Mouse (Mus musculus) neural tube, embryonic 12.5 days (tissue): ENCODE results near the gene Eno4. TPM values are rescaled to one million over a fixed set of nuclear protein-coding genes. Genes with fewer than 3 reads are reported as not detected.
"Not testable (repeated sequence)": the region's sequence is repeated elsewhere in the genome, so short reads cannot be mapped to it uniquely, and the experiment has no call there.

ENCODE experiments used
- ATAC-seq: fragments of 200-750 bp; cut with Nextera tagmentation; 2 replicates; pipeline ENCODE4 v1.8.0; 2017; ENCODE audit warnings: low read depth, mild to moderate bottlenecking, moderate TSS enrichment, moderate library complexity; ENCODE audit not compliant: low FRiP score
- H3K27ac ChIP-seq: fragments of 300-500 bp; sonication (generic); 2 replicates; pipeline ENCODE4 v1.5.1; 2016
- H3K27me3 ChIP-seq: fragments of 300-500 bp; sonication (generic); replicated peaks from 2 replicates; pipeline ENCODE4 v1.6.1; 2016; ENCODE audit warnings: mild to moderate bottlenecking
- H3K36me3 ChIP-seq: fragments of 300-500 bp; sonication (generic); 2 replicates; pipeline ENCODE4 v1.6.1; 2016; ENCODE audit warnings: mild to moderate bottlenecking
- H3K4me1 ChIP-seq: fragments of 300-500 bp; sonication (generic); 2 replicates; pipeline ENCODE4 v1.6.1; 2016
- H3K4me2 ChIP-seq: fragments of 300-500 bp; sonication (generic); replicated peaks from 2 replicates; pipeline ENCODE4 v1.6.1; 2016; ENCODE audit warnings: mild to moderate bottlenecking
- H3K4me3 ChIP-seq: fragments of 300-500 bp; sonication (generic); 2 replicates; pipeline ENCODE4 v1.5.1; 2016
- H3K9ac ChIP-seq: fragments of 300-500 bp; sonication (generic); 2 replicates; pipeline ENCODE4 v1.6.1; 2016; ENCODE audit warnings: mild to moderate bottlenecking
- H3K9me3 ChIP-seq: fragments of 300-500 bp; sonication (generic); 2 replicates; pipeline ENCODE4 v1.6.1; 2016; ENCODE audit warnings: mild to moderate bottlenecking
- WGBS: fragments of 180-500 bp; shearing (Covaris S2); methylation state at CpG from one replicate; pipeline ENCODE4 v1.1.7; 2016; 5-methylcytosine and 5-hydroxymethylcytosine counted together
- polyA plus RNA-seq: library from polyadenylated mRNA; unstranded; fragments of >200 nt; fragmentation: Nextera tagmentation; extraction: Ambion mirVana; gene quantifications from 2 replicates; pipeline ENCODE4 v1.2.1, GENCODE M21; 2016

Eno4 gene
- 0.41 and 0.55 TPM in 2 replicates for polyA plus RNA-seq

GRCm38 (mm10) chr19:58942841-58943828 is at the start of gene Eno4, which contains the start of gene Hspa12a:
Gene Eno4, plus strand, starts transcription at chr19:58943425.
Gene Hspa12a, minus strand, starts transcription at chr19:58943654.
- peak within 1 kb of the TSS; percentile 92 for H3K4me2 ChIP-seq
- no peaks in the 10 kb centered on the region for H3K36me3 ChIP-seq
- H3K9me3 ChIP-seq, result no peaks in the 10 kb centered on the region
- peak; percentile 97 for ATAC-seq
- peaks cover 13% of the 10 kb centered on the region; the same call in 1 of the 2 replicates for H3K27me3 ChIP-seq
- H3K27ac ChIP-seq, result peak within 1 kb of the TSS; percentile 37; the same call in 1 of the 2 replicates
- peaks cover 10% of the 10 kb centered on the region for H3K4me1 ChIP-seq
- peak within 1 kb of the TSS; percentile 63 for H3K4me3 ChIP-seq
- WGBS, result under 1% methylated on average over 65 of the region's 65 CpGs
- peak within 1 kb of the TSS; percentile 76 for H3K9ac ChIP-seq

GRCm38 (mm10) chr19:58896216-58896615 is 47.0 kb upstream of the Eno4 start:
- H3K9ac ChIP-seq, result no peak overlapping the region
- 70% methylated on average over 2 of the region's 3 CpGs for WGBS
- H3K36me3 ChIP-seq, result no peaks in the 10 kb centered on the region
- H3K4me3 ChIP-seq, result no peak overlapping the region
- no peaks in the 10 kb centered on the region for H3K27me3 ChIP-seq
- H3K27ac ChIP-seq, result no peak overlapping the region
- no peak for ATAC-seq
- no peaks in the 10 kb centered on the region for H3K4me1 ChIP-seq
- no peak overlapping the region for H3K4me2 ChIP-seq
- no peaks in the 10 kb centered on the region for H3K9me3 ChIP-seq

- not testable (repeated sequence) for H3K9me3 ChIP-seq, H3K4me2 ChIP-seq, H3K27me3 ChIP-seq, H3K4me1 ChIP-seq, H3K4me3 ChIP-seq, H3K27ac ChIP-seq, ATAC-seq, H3K36me3 ChIP-seq, H3K9ac ChIP-seq
- 90% methylated on average over 10 of the region's 10 CpGs for WGBS
Measured at GRCm38 (mm10) chr19:58900471-58900870, 42.8 kb upstream of the Eno4 start.

GRCm38 (mm10) chr19:58903079-58903898 is 39.9 kb upstream of the Eno4 start:
- no peak overlapping the region for H3K9ac ChIP-seq
- H3K36me3 ChIP-seq, result no peaks in the 10 kb centered on the region
- no peaks in the 10 kb centered on the region for H3K4me1 ChIP-seq
- H3K4me2 ChIP-seq, result peak overlapping the region; percentile 52
- no peaks in the 10 kb centered on the region for H3K9me3 ChIP-seq
- H3K27me3 ChIP-seq, result 0 out of 2 replicates have a peak, but pooled peaks cover 4% of the 10 kb centered on the region
- WGBS, result 62% methylated on average over 7 of the region's 7 CpGs
- ATAC-seq, result 0 out of 2 replicates have a peak, but pooled peaks have one; percentile 13
- H3K27ac ChIP-seq, result no peak overlapping the region
- no peak overlapping the region for H3K4me3 ChIP-seq

- ATAC-seq, result peak; percentile 44; the same call in 1 of the 2 replicates
- Histone ChIP-seq H3K27ac (no peak overlapping the region), H3K4me3 (no peak overlapping the region; the same call in 1 of the 2 replicates), H3K9me3 (no peaks in the 10 kb centered on the region), H3K36me3 (no peaks in the 10 kb centered on the region), H3K4me1 (no peaks in the 10 kb centered on the region), H3K4me2 (peak overlapping the region; percentile 52), H3K9ac (no peak overlapping the region), H3K27me3 (0 out of 2 replicates have a peak, but pooled peaks cover 4% of the 10 kb centered on the region)
- 2% methylated on average over 11 of the region's 11 CpGs for whole genome bisulfite sequencing
Measured at GRCm38 (mm10) chr19:58903899-58904327, 39.3 kb upstream of the Eno4 start.

GRCm38 (mm10) chr19:58906685-58907084 is 36.5 kb upstream of the Eno4 start:
- H3K4me2 ChIP-seq, result no peak overlapping the region
- H3K9ac ChIP-seq, result no peak overlapping the region
- ATAC-seq, result no peak
- H3K27me3 ChIP-seq, result 0 out of 2 replicates have a peak, but pooled peaks cover 4% of the 10 kb centered on the region
- H3K36me3 ChIP-seq, result no peaks in the 10 kb centered on the region
- no peaks in the 10 kb centered on the region for H3K9me3 ChIP-seq
- no peak overlapping the region for H3K4me3 ChIP-seq
- H3K4me1 ChIP-seq, result no peaks in the 10 kb centered on the region
- 51% methylated on average over 9 of the region's 9 CpGs for WGBS
- no peak overlapping the region for H3K27ac ChIP-seq

GRCm38 (mm10) chr19:58908018-58908417 is 35.2 kb upstream of the Eno4 start:
- Histone ChIP-seq H3K36me3 (no peaks in the 10 kb centered on the region), H3K4me1 (no peaks in the 10 kb centered on the region), H3K4me2 (no peak overlapping the region), H3K9me3 (no peaks in the 10 kb centered on the region), H3K27me3 (peaks cover 9% of the 10 kb centered on the region), H3K4me3 (no peak overlapping the region), H3K27ac (no peak overlapping the region), H3K9ac (no peak overlapping the region)
- WGBS, result 87% methylated on average over 10 of the region's 10 CpGs
- no peak for ATAC-seq

- Histone ChIP-seq H3K9me3 (no peaks in the 10 kb centered on the region), H3K27me3 (peaks cover 21% of the 10 kb centered on the region), H3K9ac (peak overlapping the region; percentile 51; the same call in 1 of the 2 replicates), H3K4me3 (peak overlapping the region; percentile 39), H3K4me1 (no peaks in the 10 kb centered on the region), H3K36me3 (no peaks in the 10 kb centered on the region), H3K4me2 (peak overlapping the region; percentile 66), H3K27ac (no peak overlapping the region)
- peak; percentile 65; the same call in 1 of the 2 replicates for ATAC-seq
- 2% methylated on average over 11 of the region's 11 CpGs for WGBS
Measured at GRCm38 (mm10) chr19:58910941-58911368, 32.3 kb upstream of the Eno4 start.

- 12% methylated on average over 9 of the region's 9 CpGs for WGBS
- peak; percentile 29; the same call in 1 of the 2 replicates for ATAC-seq
- no peaks in the 10 kb centered on the region for H3K9me3 ChIP-seq
- peak overlapping the region; percentile 51; the same call in 1 of the 2 replicates for H3K9ac ChIP-seq
- H3K4me1 ChIP-seq, result no peaks in the 10 kb centered on the region
- no peaks in the 10 kb centered on the region for H3K36me3 ChIP-seq
- peaks cover 24% of the 10 kb centered on the region for H3K27me3 ChIP-seq
- H3K27ac ChIP-seq, result no peak overlapping the region
- peak overlapping the region; percentile 66 for H3K4me2 ChIP-seq
- peak overlapping the region; percentile 39 for H3K4me3 ChIP-seq
Measured at GRCm38 (mm10) chr19:58911386-58911785, 31.8 kb upstream of the Eno4 start.

GRCm38 (mm10) chr19:58913301-58913700 is 29.9 kb upstream of the Eno4 start:
- H3K4me1 ChIP-seq, result no peaks in the 10 kb centered on the region
- H3K9ac ChIP-seq, result no peak overlapping the region
- no peaks in the 10 kb centered on the region for H3K9me3 ChIP-seq
- no peak overlapping the region for H3K4me2 ChIP-seq
- no peaks in the 10 kb centered on the region for H3K36me3 ChIP-seq
- ATAC-seq, result no peak
- WGBS, result 88% methylated on average over 6 of the region's 6 CpGs
- no peak overlapping the region for H3K4me3 ChIP-seq
- H3K27ac ChIP-seq, result no peak overlapping the region
- H3K27me3 ChIP-seq, result peaks cover 24% of the 10 kb centered on the region

- no peaks in the 10 kb centered on the region for H3K36me3 ChIP-seq
- no peak for ATAC-seq
- peaks cover 11% of the 10 kb centered on the region for H3K27me3 ChIP-seq
- no peak overlapping the region for H3K9ac ChIP-seq
- 25% methylated on average over 11 of the region's 11 CpGs for WGBS
- H3K4me2 ChIP-seq, result peak overlapping the region; percentile 16; the same call in 1 of the 2 replicates
- no peaks in the 10 kb centered on the region for H3K9me3 ChIP-seq
- no peak overlapping the region for H3K27ac ChIP-seq
- H3K4me3 ChIP-seq, result no peak overlapping the region
- H3K4me1 ChIP-seq, result no peaks in the 10 kb centered on the region
Measured at GRCm38 (mm10) chr19:58918597-58918996, 24.6 kb upstream of the Eno4 start.
